Mouse (Mus musculus) ES-Bruce4 (cell line): Measurements from ENCODE around the gene Dlg1. TPM values are rescaled to one million over a fixed set of nuclear protein-coding genes. Genes with fewer than 3 reads are reported as not detected.

Experiments
- H3K27ac ChIP-seq: 2 replicates; pipeline ENCODE4 v1.5.1; 2012; ENCODE audit warnings: low read length, inconsistent platforms; ENCODE audit not compliant: insufficient read depth
- H3K27me3 ChIP-seq: 2 replicates; pipeline ENCODE4 v1.6.1; 2012; ENCODE audit warnings: mild to moderate bottlenecking, low read length, inconsistent platforms; ENCODE audit not compliant: control insufficient read depth, poor library complexity, insufficient read depth, severe bottlenecking
- H3K36me3 ChIP-seq: 2 replicates; pipeline ENCODE4 v1.6.1; 2012; ENCODE audit warnings: inconsistent platforms, mild to moderate bottlenecking, low read length, moderate library complexity; ENCODE audit not compliant: control insufficient read depth, poor library complexity, insufficient read depth, severe bottlenecking
- H3K4me1 ChIP-seq: one replicate; pipeline ENCODE4 v1.8.1; 2011; ENCODE audit warnings: low read length; ENCODE audit not compliant: control insufficient read depth, insufficient read depth
- H3K4me3 ChIP-seq: 2 replicates; pipeline ENCODE4 v1.5.1; 2011; ENCODE audit warnings: low read depth, mild to moderate bottlenecking, low read length
- H3K9ac ChIP-seq: 2 replicates; pipeline ENCODE4 v1.6.1; 2012; ENCODE audit warnings: low read depth, mild to moderate bottlenecking, inconsistent platforms; ENCODE audit not compliant: poor library complexity, severe bottlenecking
- H3K9me3 ChIP-seq: replicated peaks from 2 replicates; pipeline ENCODE4 v1.6.1; 2012; ENCODE audit warnings: mild to moderate bottlenecking, low read length, inconsistent platforms; ENCODE audit not compliant: control insufficient read depth, poor library complexity, insufficient read depth, severe bottlenecking
- CTCF ChIP-seq: IDR thresholded peaks from one replicate; pipeline ENCODE4 v1.8.1; 2011; ENCODE audit warnings: low read depth, low read length
- EP300 ChIP-seq: IDR thresholded peaks from 2 replicates; pipeline ENCODE4 v1.6.1; 2011; ENCODE audit warnings: low read depth, low read length; ENCODE audit not compliant: insufficient read depth
- POLR2A ChIP-seq: IDR thresholded peaks from one replicate; pipeline ENCODE4 v1.8.1; 2011; ENCODE audit warnings: low read length; ENCODE audit not compliant: insufficient read depth
- polyA plus RNA-seq: library from polyadenylated mRNA; stranded (reverse); fragments of >200 nt; gene quantifications from 2 replicates; pipeline ENCODE4 v1.2.4, GENCODE M21; 2011; ENCODE audit warnings: low read depth; ENCODE audit not compliant: missing spikeins, insufficient read depth, insufficient read length

Dlg1 gene
- polyA plus RNA-seq, 1 experiment, result 154 TPM

DNA sequence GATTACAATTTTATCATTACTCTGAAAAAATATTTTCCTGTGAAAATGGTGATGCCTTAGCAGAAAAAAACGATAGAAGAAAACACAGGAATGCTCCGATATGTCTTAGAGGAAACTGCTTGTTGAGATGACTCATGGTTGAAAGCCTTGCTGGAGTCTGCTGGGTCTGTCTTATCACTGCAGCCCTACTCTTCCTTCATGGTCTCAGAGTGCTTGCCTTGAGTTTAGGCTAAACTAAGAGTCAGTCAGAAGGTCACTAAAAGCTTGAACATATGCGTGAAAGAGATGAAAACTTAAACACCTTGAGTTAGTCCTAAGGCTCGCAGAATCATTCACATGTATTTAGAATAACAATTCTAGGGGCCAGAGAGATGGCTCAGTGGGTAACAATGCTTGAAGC is 14.2 kb downstream of the Dlg1 start:
- Histone ChIP-seq H3K9me3 (no peaks in the 10 kb centered on the region), H3K27me3 (no peaks in the 10 kb centered on the region), H3K9ac (no peak overlapping the region), H3K4me1 (no peaks in the 10 kb centered on the region), H3K4me3 (no peak overlapping the region), H3K27ac (no peak overlapping the region), H3K36me3 (0 out of 2 replicates have a peak, but pooled peaks cover 3% of the 10 kb centered on the region)
- TF ChIP-seq POLR2A (no peak), CTCF (no peak), EP300 (no peak)

DNA sequence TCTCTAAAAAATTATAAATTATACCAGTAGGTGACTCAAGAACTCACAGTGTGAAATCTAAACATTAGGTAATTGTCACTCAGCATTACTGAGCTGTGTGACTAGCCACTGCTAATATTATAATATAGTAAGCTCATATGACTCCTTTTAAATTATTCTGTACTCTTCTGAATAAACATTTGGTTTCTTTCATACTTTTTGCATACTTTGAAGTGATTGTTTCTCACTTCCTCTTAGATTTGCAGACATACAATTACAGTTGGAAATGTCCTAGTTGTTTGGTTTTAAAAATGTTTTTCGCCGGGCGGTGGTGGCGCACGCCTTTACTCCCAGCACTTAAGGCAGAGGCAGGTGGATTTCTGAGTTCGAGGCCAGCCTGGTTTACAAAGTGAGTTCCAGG is 19.0 kb downstream of the Dlg1 start:
- no peaks in the 10 kb centered on the region for H3K27me3 ChIP-seq
- no peaks in the 10 kb centered on the region for H3K9me3 ChIP-seq
- peaks cover 3% of the 10 kb centered on the region; the same call in 1 of the 2 replicates for H3K36me3 ChIP-seq
- no peak for TF ChIP-seq POLR2A
- no peak for TF ChIP-seq EP300
- no peak for TF ChIP-seq CTCF
- no peak overlapping the region for H3K9ac ChIP-seq
- no peak overlapping the region for H3K4me3 ChIP-seq
- H3K27ac ChIP-seq, result no peak overlapping the region
- no peaks in the 10 kb centered on the region for H3K4me1 ChIP-seq

DNA sequence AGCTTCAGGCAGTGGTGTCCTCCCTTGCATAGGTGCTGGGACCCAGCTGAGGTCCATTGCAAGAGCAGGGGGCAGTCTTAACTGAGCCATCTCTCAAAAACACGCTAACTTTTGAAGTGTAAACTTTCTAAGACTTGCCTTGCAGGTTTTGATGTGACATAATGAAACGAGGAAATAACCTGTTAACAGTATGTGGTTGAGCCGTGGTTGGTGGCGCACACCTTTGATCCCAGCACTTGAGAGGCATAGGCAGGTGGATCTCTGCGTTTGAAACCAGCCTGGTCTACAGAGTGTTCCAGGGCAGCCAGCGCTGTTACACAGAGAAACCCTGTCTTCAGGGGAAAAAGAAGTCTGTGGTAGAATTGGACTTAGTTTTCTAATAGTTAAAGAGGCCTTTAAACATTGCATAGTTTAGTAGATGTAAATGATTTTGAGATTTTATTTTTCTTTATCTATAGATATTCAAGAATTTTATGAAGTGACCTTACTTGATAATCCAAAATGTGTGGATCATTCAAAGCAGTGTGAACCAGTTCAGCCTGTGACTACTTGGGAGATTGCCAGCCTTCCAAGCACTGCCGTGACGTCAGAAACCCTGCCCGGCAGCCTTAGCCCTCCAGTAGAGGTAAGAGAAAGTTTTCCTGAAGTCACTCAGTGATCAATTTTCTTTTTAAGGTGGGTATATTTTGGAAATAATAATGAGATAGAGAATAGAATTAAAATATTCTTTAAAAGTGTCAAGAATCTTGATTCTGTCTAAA is 20.6 kb downstream of the Dlg1 start:
- Histone ChIP-seq H3K4me3 (no peak overlapping the region), H3K9ac (no peak overlapping the region), H3K4me1 (no peaks in the 10 kb centered on the region), H3K9me3 (no peaks in the 10 kb centered on the region), H3K27me3 (no peaks in the 10 kb centered on the region), H3K27ac (no peak overlapping the region), H3K36me3 (no peaks in the 10 kb centered on the region; the same call in 1 of the 2 replicates)
- no peak for TF ChIP-seq CTCF
- no peak for TF ChIP-seq EP300
- no peak for TF ChIP-seq POLR2A

DNA sequence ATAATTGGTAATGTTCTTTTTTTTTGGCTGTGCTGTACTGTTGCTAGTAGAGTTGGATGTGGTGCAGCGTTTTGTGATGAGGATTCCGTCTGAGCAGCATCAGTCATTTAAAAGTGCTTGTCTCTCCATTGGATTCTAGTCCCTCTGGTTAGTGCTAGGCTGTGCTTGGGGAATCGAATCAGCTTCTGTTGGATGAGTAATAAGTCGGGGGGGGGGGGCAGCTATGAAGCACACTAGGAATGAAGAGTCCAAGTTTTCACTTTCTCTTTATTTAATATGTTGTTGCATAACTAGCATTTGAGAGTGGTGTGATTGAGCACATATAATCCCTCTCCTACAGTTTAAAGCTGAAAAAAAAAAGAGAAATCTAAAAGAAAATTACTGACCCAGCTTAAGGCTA is 21.5 kb downstream of the Dlg1 start:
- no peak overlapping the region for H3K4me3 ChIP-seq
- H3K4me1 ChIP-seq, result no peaks in the 10 kb centered on the region
- H3K27ac ChIP-seq, result no peak overlapping the region
- TF ChIP-seq EP300 (no peak), POLR2A (no peak), CTCF (no peak)
- no peaks in the 10 kb centered on the region for H3K27me3 ChIP-seq
- no peaks in the 10 kb centered on the region for H3K9me3 ChIP-seq
- no peak overlapping the region for H3K9ac ChIP-seq
- no peaks in the 10 kb centered on the region; the same call in 1 of the 2 replicates for H3K36me3 ChIP-seq

DNA sequence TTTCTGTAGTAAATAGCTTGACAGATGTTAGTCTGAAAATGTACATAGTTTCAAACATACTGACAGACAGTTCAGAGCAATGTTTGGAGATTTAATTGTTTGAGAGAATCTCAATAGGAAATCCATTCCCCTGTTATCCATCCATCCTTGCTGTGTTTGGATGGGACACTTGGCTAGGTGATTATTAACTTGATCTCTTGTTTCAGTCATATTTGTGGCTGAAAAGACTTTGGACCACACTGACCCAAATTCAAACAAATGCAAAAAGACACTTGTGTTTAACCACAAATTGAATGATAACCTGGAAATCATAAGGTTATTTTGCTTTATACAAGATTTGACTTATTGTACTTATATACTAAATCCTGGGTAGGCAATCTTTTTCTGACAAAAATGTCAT is 24.5 kb downstream of the Dlg1 start:
- H3K4me1 ChIP-seq, result no peaks in the 10 kb centered on the region
- no peaks in the 10 kb centered on the region for H3K27me3 ChIP-seq
- H3K9me3 ChIP-seq, result no peaks in the 10 kb centered on the region
- H3K36me3 ChIP-seq, result no peaks in the 10 kb centered on the region; the same call in 1 of the 2 replicates
- no peak overlapping the region for H3K27ac ChIP-seq
- no peak overlapping the region for H3K9ac ChIP-seq
- H3K4me3 ChIP-seq, result no peak overlapping the region
- no peak for TF ChIP-seq CTCF
- TF ChIP-seq POLR2A, result no peak
- TF ChIP-seq EP300, result no peak

DNA sequence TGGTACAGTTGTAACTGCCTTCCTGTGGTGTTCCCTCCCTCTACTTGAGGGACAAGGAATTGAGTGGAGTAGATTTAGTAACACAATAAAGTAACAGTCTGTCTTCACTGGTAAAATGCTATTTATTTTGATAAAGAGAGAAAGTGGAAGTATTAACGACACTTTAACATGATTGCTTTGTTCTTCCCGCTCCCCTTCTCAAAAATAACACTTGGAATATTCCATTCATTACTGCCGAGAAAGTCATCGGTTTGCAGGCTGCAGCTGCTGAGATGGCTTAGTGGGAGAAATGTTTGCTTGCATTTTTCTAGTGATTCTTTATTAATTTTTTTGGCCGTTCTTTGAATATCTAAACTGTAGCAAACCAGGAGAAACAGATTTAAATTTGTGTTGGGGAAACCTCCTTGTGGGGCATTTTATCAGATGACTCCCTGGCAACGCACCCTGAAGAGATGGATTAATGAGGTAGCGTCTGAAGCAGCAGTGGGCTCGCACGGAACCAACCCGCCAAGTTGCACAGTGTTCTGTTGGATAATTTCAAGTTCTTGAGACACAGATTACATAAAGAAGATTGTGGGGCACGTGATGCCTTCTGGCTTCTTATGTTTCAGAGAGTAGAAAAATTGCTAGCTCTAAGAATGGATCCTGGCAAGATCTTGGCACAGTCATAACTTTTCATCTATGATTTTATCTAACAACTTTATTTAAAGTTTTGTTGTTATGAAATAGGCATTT is 32.2 kb downstream of the Dlg1 start:
- Histone ChIP-seq H3K27me3 (no peaks in the 10 kb centered on the region), H3K36me3 (no peaks in the 10 kb centered on the region; the same call in 1 of the 2 replicates), H3K27ac (no peak overlapping the region), H3K9me3 (no peaks in the 10 kb centered on the region), H3K9ac (no peak overlapping the region), H3K4me3 (no peak overlapping the region), H3K4me1 (no peaks in the 10 kb centered on the region)
- TF ChIP-seq POLR2A (no peak), CTCF (no peak), EP300 (no peak)
